Mouse (Mus musculus): ENCODE results near the gene Amh. TPM values are rescaled to one million over a fixed set of nuclear protein-coding genes. Genes with fewer than 3 reads are reported as not detected.

Amh gene
- polyA plus RNA-seq, 1 experiment from 2014 or later, result 0.22 TPM

MicroRNAs encoded within 50 kb of the gene (microRNA counts, 519-probe panel; counts per million panel counts)
- microRNA mmu-miR-1982, result 51.3 counts per million

Small RNAs within 50 kb of the gene (microRNA-seq; reads per million reads assigned to microRNA genes)
- gene Mir1982, result 3.0 reads per million, percentile 7 among the genes with 10 or more reads in this experiment

Other genes with a start within 250 kb of the Amh start
- 28.8 and 31.3 TPM in 2 replicates for gene Rexo1, start 243.7 kb upstream of the Amh start, polyA plus RNA-seq (2015; fragmentation: Nextera tagmentation; extraction: Ambion mirVana)
- gene Klf16, start 227.9 kb upstream of the Amh start, polyA plus RNA-seq (2015; fragmentation: Nextera tagmentation; extraction: Ambion mirVana), result 4.6 and 4.9 TPM in 2 replicates
- 93.8 and 96.2 TPM in 2 replicates for gene Abhd17a, start 214.9 kb upstream of the Amh start, polyA plus RNA-seq (2015; fragmentation: Nextera tagmentation; extraction: Ambion mirVana)
- 65.1 and 67.5 TPM in 2 replicates for gene Scamp4, start 202.4 kb upstream of the Amh start, polyA plus RNA-seq (2015; fragmentation: Nextera tagmentation; extraction: Ambion mirVana)
- gene Adat3, start 202.4 kb upstream of the Amh start, polyA plus RNA-seq (2015; fragmentation: Nextera tagmentation; extraction: Ambion mirVana), result 4.4 and 6.4 TPM in 2 replicates
- gene Gm49322, start 199.2 kb upstream of the Amh start, polyA plus RNA-seq (2015; fragmentation: Nextera tagmentation; extraction: Ambion mirVana), result 3.1 and 3.3 TPM in 2 replicates
- gene Csnk1g2, start 182.4 kb upstream of the Amh start, polyA plus RNA-seq (2015; fragmentation: Nextera tagmentation; extraction: Ambion mirVana), result 98.5 and 102 TPM in 2 replicates
- gene Btbd2, start 148.2 kb upstream of the Amh start, polyA plus RNA-seq (2015; fragmentation: Nextera tagmentation; extraction: Ambion mirVana), result 75.7 and 77.8 TPM in 2 replicates
- 55.4 and 56.2 TPM in 2 replicates for gene Mknk2, start 127.1 kb upstream of the Amh start, polyA plus RNA-seq (2015; fragmentation: Nextera tagmentation; extraction: Ambion mirVana)
- 51.8 and 56.8 TPM in 2 replicates for gene Mob3a, start 103.3 kb upstream of the Amh start, polyA plus RNA-seq (2015; fragmentation: Nextera tagmentation; extraction: Ambion mirVana)
- 36.4 and 42.8 TPM in 2 replicates for gene Izumo4, start 103.1 kb upstream of the Amh start, polyA plus RNA-seq (2015; fragmentation: Nextera tagmentation; extraction: Ambion mirVana)
- gene Ap3d1, start 63.0 kb upstream of the Amh start, polyA plus RNA-seq (2015; fragmentation: Nextera tagmentation; extraction: Ambion mirVana), result 100 and 101 TPM in 2 replicates
- gene Dot1l, start 50.0 kb upstream of the Amh start, polyA plus RNA-seq (2015; fragmentation: Nextera tagmentation; extraction: Ambion mirVana), result 18.9 and 19.4 TPM in 2 replicates
- 55.9 and 61.6 TPM in 2 replicates for gene Sf3a2, start 7.0 kb upstream of the Amh start, polyA plus RNA-seq (2015; fragmentation: Nextera tagmentation; extraction: Ambion mirVana)
- gene Plekhj1, start 6.6 kb upstream of the Amh start, polyA plus RNA-seq (2015; fragmentation: Nextera tagmentation; extraction: Ambion mirVana), result 128 and 132 TPM in 2 replicates
- gene Jsrp1, start 8.3 kb downstream of the Amh start, polyA plus RNA-seq (2015; fragmentation: Nextera tagmentation; extraction: Ambion mirVana), result 0.56 and 0.95 TPM in 2 replicates
- gene Oaz1, start 21.4 kb downstream of the Amh start, polyA plus RNA-seq (2015; fragmentation: Nextera tagmentation; extraction: Ambion mirVana), result 1,227 and 1,240 TPM in 2 replicates
- gene Lingo3, start 38.8 kb downstream of the Amh start, polyA plus RNA-seq (2015; fragmentation: Nextera tagmentation; extraction: Ambion mirVana), result 3.4 and 3.5 TPM in 2 replicates
- gene Lsm7, start 50.0 kb downstream of the Amh start, polyA plus RNA-seq (2015; fragmentation: Nextera tagmentation; extraction: Ambion mirVana), result 210 and 237 TPM in 2 replicates
- 63.6 and 68.8 TPM in 2 replicates for gene Sppl2b, start 50.0 kb downstream of the Amh start, polyA plus RNA-seq (2015; fragmentation: Nextera tagmentation; extraction: Ambion mirVana)
- gene Tmprss9, start 66.6 kb downstream of the Amh start, polyA plus RNA-seq (2015; fragmentation: Nextera tagmentation; extraction: Ambion mirVana), result 0.13 and 0.17 TPM in 2 replicates
- gene Timm13, start 95.7 kb downstream of the Amh start, polyA plus RNA-seq (2015; fragmentation: Nextera tagmentation; extraction: Ambion mirVana), result 333 and 336 TPM in 2 replicates
- 41.5 and 43.9 TPM in 2 replicates for gene Lmnb2, start 113.0 kb downstream of the Amh start, polyA plus RNA-seq (2015; fragmentation: Nextera tagmentation; extraction: Ambion mirVana)
- gene Gadd45b, start 124.8 kb downstream of the Amh start, polyA plus RNA-seq (2015; fragmentation: Nextera tagmentation; extraction: Ambion mirVana), result 8.0 and 8.1 TPM in 2 replicates
- gene Gng7, start 209.7 kb downstream of the Amh start, polyA plus RNA-seq (2015; fragmentation: Nextera tagmentation; extraction: Ambion mirVana), result 13.4 and 13.5 TPM in 2 replicates
- gene Diras1, start 220.4 kb downstream of the Amh start, polyA plus RNA-seq (2015; fragmentation: Nextera tagmentation; extraction: Ambion mirVana), result 37.5 and 40.2 TPM in 2 replicates
- 42.3 and 44.0 TPM in 2 replicates for gene Slc39a3, start 232.2 kb downstream of the Amh start, polyA plus RNA-seq (2015; fragmentation: Nextera tagmentation; extraction: Ambion mirVana)

All from hindbrain, embryonic 13.5 days (tissue).